Mouse (Mus musculus) forebrain, embryonic 16.5 days (tissue): ENCODE measurements around the gene Edc3. TPM values are rescaled to one million over a fixed set of nuclear protein-coding genes. Genes with fewer than 3 reads are reported as not detected.

Experiments
- ATAC-seq: fragments of 200-750 bp; cut with Nextera tagmentation; 2 replicates; pipeline ENCODE4 v1.8.0; 2017; ENCODE audit warnings: mild to moderate bottlenecking, moderate library complexity
- H3K27ac ChIP-seq: fragments of 300-500 bp; sonication (generic); 2 replicates; pipeline ENCODE4 v1.5.1; 2014; ENCODE audit warnings: low read length, control low read depth
- H3K27me3 ChIP-seq: fragments of 300-500 bp; sonication (generic); replicated peaks from 2 replicates; pipeline ENCODE4 v1.6.1; 2014; ENCODE audit warnings: low read length; ENCODE audit not compliant: control insufficient read depth, insufficient read depth
- H3K36me3 ChIP-seq: fragments of 300-500 bp; sonication (generic); 2 replicates; pipeline ENCODE4 v1.6.1; 2014; ENCODE audit not compliant: control insufficient read depth, insufficient read depth
- H3K4me1 ChIP-seq: fragments of 300-500 bp; sonication (generic); replicated peaks from 2 replicates; pipeline ENCODE4 v1.6.1; 2014; ENCODE audit warnings: low read length; ENCODE audit not compliant: control insufficient read depth, insufficient read depth
- H3K4me2 ChIP-seq: fragments of 300-500 bp; sonication (generic); 2 replicates; pipeline ENCODE4 v1.6.1; 2014; ENCODE audit warnings: mild to moderate bottlenecking, low read length, control low read depth
- H3K4me3 ChIP-seq: fragments of 300-500 bp; sonication (generic); replicated peaks from 2 replicates; pipeline ENCODE4 v1.5.1; 2014; ENCODE audit warnings: mild to moderate bottlenecking, low read length, control low read depth
- H3K9ac ChIP-seq: fragments of 300-500 bp; sonication (generic); replicated peaks from 2 replicates; pipeline ENCODE4 v1.6.1; 2014; ENCODE audit warnings: low read depth, low read length, control low read depth
- H3K9me3 ChIP-seq: fragments of 300-500 bp; sonication (generic); 2 replicates; pipeline ENCODE4 v1.6.1; 2016; ENCODE audit warnings: low read length; ENCODE audit not compliant: control insufficient read depth
- WGBS: fragments of 180-500 bp; shearing (Covaris S2); extraction: QIAGEN DNeasy Blood & Tissue Kit; methylation state at CpG from one replicate; pipeline ENCODE4 v1.1.7; 2014; 5-methylcytosine and 5-hydroxymethylcytosine counted together
- polyA plus RNA-seq: library from polyadenylated mRNA; unstranded; fragments of >200 nt; fragmentation: Nextera tagmentation; extraction: Ambion mirVana; gene quantifications from 2 replicates; pipeline ENCODE4 v1.2.1, GENCODE M21; 2015

Edc3 gene
- polyA plus RNA-seq, 1 experiment from 2014 or later, result 39.2 TPM

- no peaks in the 10 kb centered on the region for H3K27me3 ChIP-seq
- H3K4me1 ChIP-seq, result no peaks in the 10 kb centered on the region
- H3K36me3 ChIP-seq, result no peaks in the 10 kb centered on the region
- no peak overlapping the region for H3K4me3 ChIP-seq
- 94% methylated on average over 3 of the region's 3 CpGs for WGBS
- H3K27ac ChIP-seq, result no peak overlapping the region
- no peak overlapping the region for H3K9ac ChIP-seq
- no peaks in the 10 kb centered on the region for H3K9me3 ChIP-seq
- H3K4me2 ChIP-seq, result no peak overlapping the region
- ATAC-seq, result no peak
These were observed 65.4 kb downstream of the Edc3 start for GRCm38 (mm10) chr9:57773754-57774153.

GRCm38 (mm10) chr9:57774168-57774567 lies 65.8 kb downstream of the Edc3 start:
- no peaks in the 10 kb centered on the region for H3K4me1 ChIP-seq
- ATAC-seq, result no peak
- WGBS, result 11% methylated on average over 1 of the region's 1 CpGs
- H3K27ac ChIP-seq, result no peak overlapping the region
- no peaks in the 10 kb centered on the region for H3K9me3 ChIP-seq
- no peak overlapping the region for H3K4me2 ChIP-seq
- no peaks in the 10 kb centered on the region for H3K36me3 ChIP-seq
- no peak overlapping the region for H3K9ac ChIP-seq
- no peak overlapping the region for H3K4me3 ChIP-seq
- H3K27me3 ChIP-seq, result no peaks in the 10 kb centered on the region

- Histone ChIP-seq H3K9me3 (no peaks in the 10 kb centered on the region), H3K4me1 (no peaks in the 10 kb centered on the region), H3K27me3 (no peaks in the 10 kb centered on the region), H3K9ac (no peak overlapping the region), H3K4me3 (no peak overlapping the region), H3K36me3 (no peaks in the 10 kb centered on the region), H3K4me2 (no peak overlapping the region), H3K27ac (no peak overlapping the region)
- WGBS, result 72% methylated on average over 5 of the region's 5 CpGs
- ATAC-seq, result no peak
These were observed 66.7 kb downstream of the Edc3 start for GRCm38 (mm10) chr9:57775026-57775425.

GRCm38 (mm10) chr9:57775736-57776135 lies 67.4 kb downstream of the Edc3 start:
- Histone ChIP-seq H3K9me3 (no peaks in the 10 kb centered on the region), H3K4me3 (no peak overlapping the region), H3K27ac (no peak overlapping the region), H3K36me3 (no peaks in the 10 kb centered on the region), H3K27me3 (no peaks in the 10 kb centered on the region), H3K9ac (no peak overlapping the region), H3K4me1 (no peaks in the 10 kb centered on the region), H3K4me2 (no peak overlapping the region)
- no peak for ATAC-seq
- WGBS, result 64% methylated on average over 4 of the region's 4 CpGs

GRCm38 (mm10) chr9:57782656-57783055 lies 74.3 kb downstream of the Edc3 start:
- no peak overlapping the region for H3K4me2 ChIP-seq

GRCm38 (mm10) chr9:57789733-57790132 lies 81.4 kb downstream of the Edc3 start:
- H3K27me3 ChIP-seq, result no peaks in the 10 kb centered on the region

More at GRCm38 (mm10) chr9:57782656-57783055, 74.3 kb downstream of the Edc3 start:
- H3K9me3 ChIP-seq, result no peaks in the 10 kb centered on the region
- H3K4me3 ChIP-seq, result no peak overlapping the region
- no peak overlapping the region for H3K9ac ChIP-seq
- no peaks in the 10 kb centered on the region for H3K27me3 ChIP-seq
- no peak overlapping the region for H3K27ac ChIP-seq
- WGBS, result 95% methylated on average over 3 of the region's 3 CpGs
- no peak for ATAC-seq
- H3K36me3 ChIP-seq, result no peaks in the 10 kb centered on the region
- H3K4me1 ChIP-seq, result no peaks in the 10 kb centered on the region

GRCm38 (mm10) chr9:57797456-57797855 lies 89.1 kb downstream of the Edc3 start:
- peaks cover 34% of the 10 kb centered on the region for H3K36me3 ChIP-seq
- H3K4me1 ChIP-seq, result 0 out of 2 replicates have a peak, but pooled peaks cover 4% of the 10 kb centered on the region
- ATAC-seq, result no peak
- H3K4me3 ChIP-seq, result no peak overlapping the region
- WGBS, result 96% methylated on average over 8 of the region's 8 CpGs
- no peaks in the 10 kb centered on the region for H3K9me3 ChIP-seq
- H3K27me3 ChIP-seq, result no peaks in the 10 kb centered on the region
- no peak overlapping the region for H3K27ac ChIP-seq
- no peak overlapping the region for H3K4me2 ChIP-seq
- H3K9ac ChIP-seq, result no peak overlapping the region

More at GRCm38 (mm10) chr9:57789733-57790132, 81.4 kb downstream of the Edc3 start:
- no peaks in the 10 kb centered on the region for H3K4me1 ChIP-seq
- no peak overlapping the region for H3K4me3 ChIP-seq
- ATAC-seq, result no peak
- H3K36me3 ChIP-seq, result peaks cover 21% of the 10 kb centered on the region
- no peak overlapping the region for H3K27ac ChIP-seq
- no peaks in the 10 kb centered on the region for H3K9me3 ChIP-seq
- WGBS, result 80% methylated on average over 3 of the region's 3 CpGs
- H3K4me2 ChIP-seq, result no peak overlapping the region
- no peak overlapping the region for H3K9ac ChIP-seq

GRCm38 (mm10) chr9:57798725-57799253 lies 90.4 kb downstream of the Edc3 start:
- Histone ChIP-seq H3K4me2 (no peak overlapping the region), H3K27me3 (no peaks in the 10 kb centered on the region), H3K4me1 (peaks cover 11% of the 10 kb centered on the region; the same call in 1 of the 2 replicates), H3K9me3 (no peaks in the 10 kb centered on the region), H3K36me3 (peaks cover 22% of the 10 kb centered on the region), H3K27ac (no peak overlapping the region), H3K4me3 (no peak overlapping the region), H3K9ac (no peak overlapping the region)
- no peak; the same call in 1 of the 2 replicates for ATAC-seq
- 6% methylated on average over 10 of the region's 10 CpGs for WGBS

GRCm38 (mm10) chr9:57800325-57800975 lies 92.1 kb downstream of the Edc3 start:
- Histone ChIP-seq H3K9ac (no peak overlapping the region), H3K4me1 (peaks cover 12% of the 10 kb centered on the region; the same call in 1 of the 2 replicates), H3K27ac (no peak overlapping the region), H3K36me3 (peaks cover 12% of the 10 kb centered on the region), H3K4me3 (no peak overlapping the region), H3K27me3 (no peaks in the 10 kb centered on the region), H3K9me3 (no peaks in the 10 kb centered on the region), H3K4me2 (no peak overlapping the region)
- 94% methylated on average over 9 of the region's 9 CpGs for WGBS
- ATAC-seq, result no peak
